Mouse (Mus musculus): ENCODE data around the gene Scaf1. TPM values are rescaled to one million over a fixed set of nuclear protein-coding genes. Genes with fewer than 3 reads are reported as not detected.
A peak's percentile ranks its signal among the peaks of the same experiment; 100 is the strongest.

The Scaf1 gene
- 38.6 and 47.1 TPM in 2 replicates for polyA plus RNA-seq (2015; fragmentation: Nextera tagmentation; extraction: Ambion mirVana)

DNA sequence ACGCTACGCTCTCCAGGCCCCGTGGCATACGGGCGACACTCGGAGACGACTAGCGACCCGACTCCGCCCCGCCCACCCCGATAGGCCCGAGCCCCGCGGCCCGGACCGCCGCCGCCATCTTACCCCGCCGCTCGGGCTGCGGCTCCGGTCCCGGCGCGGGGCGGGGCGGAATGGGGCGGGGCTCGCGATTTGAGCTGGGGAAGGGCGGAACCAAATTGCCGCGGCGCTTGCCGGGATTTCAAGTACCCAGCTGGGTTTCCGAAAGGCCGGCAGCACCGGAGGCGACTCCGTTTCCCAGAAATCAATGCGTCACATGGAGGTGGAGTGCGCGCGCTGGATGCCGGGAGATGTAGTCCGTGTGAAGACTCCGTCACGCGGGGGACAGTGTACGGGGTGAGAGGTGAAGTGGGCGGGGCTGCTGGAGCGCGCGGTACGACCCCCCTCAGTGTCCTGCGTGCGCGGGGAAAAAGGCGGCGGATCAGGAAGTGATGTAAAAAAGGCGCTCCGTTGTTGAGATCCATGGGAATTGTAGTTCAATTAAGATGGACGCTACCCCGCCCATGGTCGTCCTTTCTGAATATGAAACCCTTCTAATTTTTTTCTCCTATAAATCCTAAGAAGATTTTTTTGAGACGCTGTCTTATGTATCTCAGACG, at the start of gene Scaf1:
TSS of gene Scaf1 (minus strand) at position 407 of the 656 bp plus-strand sequence.
- no peaks in the 10 kb centered on the region for H3K9me3 ChIP-seq (ENCODE audit: control insufficient read depth, low read length)
- H3K36me3 ChIP-seq (ENCODE audit: control insufficient read depth, insufficient read depth, low read length), result peaks cover 14% of the 10 kb centered on the region
- no peaks in the 10 kb centered on the region for H3K27me3 ChIP-seq (replicated peaks; ENCODE audit: control insufficient read depth, insufficient read depth, low read length)
- ATAC-seq, result peak; percentile 93
- peak within 1 kb of the TSS; percentile 93 for H3K4me2 ChIP-seq (ENCODE audit: low read length)
- peak within 1 kb of the TSS; percentile 82 for H3K9ac ChIP-seq (ENCODE audit: low read depth, low read length)
- H3K4me3 ChIP-seq (ENCODE audit: low read length), result peak within 1 kb of the TSS; percentile 60
- H3K27ac ChIP-seq (ENCODE audit: low read depth, low read length), result peak within 1 kb of the TSS; percentile 82
- H3K4me1 ChIP-seq (ENCODE audit: control insufficient read depth, insufficient read depth, low read depth, low read length), result peaks cover 20% of the 10 kb centered on the region
- WGBS, result 1% methylated on average over 68 of the region's 69 CpGs

DNA sequence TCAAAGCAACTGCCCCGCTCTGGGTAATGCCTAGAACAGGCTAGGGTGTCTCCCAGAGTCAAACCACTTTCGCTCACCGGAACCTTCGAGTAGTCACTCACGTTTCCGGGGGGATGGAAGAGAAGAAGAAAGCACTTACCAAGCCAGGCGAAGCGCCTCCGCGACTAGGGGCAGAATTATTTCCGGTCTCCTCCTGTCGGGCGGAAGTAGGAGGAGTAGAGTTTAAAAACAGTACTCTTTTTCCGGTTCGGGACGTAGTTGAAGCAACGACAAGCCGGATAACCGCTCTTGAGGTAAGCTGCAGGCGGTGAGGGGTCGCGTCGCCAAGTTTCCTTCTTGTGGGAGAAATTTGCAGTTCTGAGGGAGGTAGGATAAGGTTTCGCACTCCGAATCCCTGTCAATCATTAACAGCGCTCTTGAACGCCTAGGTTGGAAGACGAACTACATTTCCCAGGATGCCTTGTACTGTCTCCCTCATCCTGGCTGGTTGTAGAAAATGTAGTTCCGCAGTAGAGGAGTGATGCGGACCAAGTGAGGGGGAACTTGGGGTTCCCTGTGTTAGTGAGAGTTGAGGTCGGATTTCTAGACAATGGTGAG, 46.2 kb upstream of the Scaf1 start, which contains the start of the genes Nosip and Prrg2:
TSS of gene Nosip (plus strand) at position 191 of the 597 bp plus-strand sequence.
TSS of gene Prrg2 (minus strand) at position 439 of the 597 bp plus-strand sequence.
- no peaks in the 10 kb centered on the region for H3K36me3 ChIP-seq (ENCODE audit: control insufficient read depth, insufficient read depth, low read length)
- H3K4me1 ChIP-seq (ENCODE audit: control insufficient read depth, insufficient read depth, low read depth, low read length), result peaks cover 16% of the 10 kb centered on the region
- no peaks in the 10 kb centered on the region for H3K27me3 ChIP-seq (replicated peaks; ENCODE audit: control insufficient read depth, insufficient read depth, low read length)
- peak within 1 kb of the TSS; percentile 63 for H3K4me3 ChIP-seq (ENCODE audit: low read length)
- ATAC-seq, result peak; percentile 90
- WGBS, result under 1% methylated on average over 31 of the region's 31 CpGs
- H3K9ac ChIP-seq (ENCODE audit: low read depth, low read length), result peak within 1 kb of the TSS; percentile 70
- H3K27ac ChIP-seq (ENCODE audit: low read depth, low read length), result peak within 1 kb of the TSS; percentile 87
- H3K4me2 ChIP-seq (ENCODE audit: low read length), result peak within 1 kb of the TSS; percentile 57
- no peaks in the 10 kb centered on the region for H3K9me3 ChIP-seq (ENCODE audit: control insufficient read depth, low read length)

DNA sequence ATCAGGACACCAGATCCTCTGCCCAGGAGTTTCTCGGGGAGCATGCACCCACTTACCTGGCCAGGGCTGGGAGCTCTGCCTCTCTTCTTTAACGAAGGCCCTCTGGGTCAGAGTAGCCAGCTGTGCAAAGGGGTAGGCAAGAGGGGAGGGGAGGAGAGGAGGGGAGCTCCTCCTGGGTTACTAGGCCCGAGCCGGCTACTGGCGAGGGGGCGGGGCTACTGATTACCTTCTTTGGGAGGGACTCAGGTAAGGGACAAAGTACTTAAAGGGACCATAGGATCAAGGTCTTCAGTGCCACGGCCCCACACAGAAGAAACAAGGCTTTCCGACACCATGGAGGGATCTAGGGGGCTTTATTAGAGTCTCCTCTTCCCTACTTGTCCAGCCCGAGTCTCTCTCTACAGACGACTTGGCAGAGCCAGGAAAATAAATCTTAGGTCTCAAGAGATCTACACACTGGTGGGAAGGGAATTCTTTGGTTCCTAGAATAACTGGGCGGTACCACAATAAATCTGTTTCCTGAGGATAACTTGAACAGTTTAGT, 45.4 kb upstream of the Scaf1 start:
- H3K27ac ChIP-seq (ENCODE audit: low read depth, low read length), result no peak overlapping the region
- H3K36me3 ChIP-seq (ENCODE audit: control insufficient read depth, insufficient read depth, low read length), result no peaks in the 10 kb centered on the region
- peak overlapping the region; percentile 63 for H3K4me3 ChIP-seq (ENCODE audit: low read length)
- H3K4me1 ChIP-seq (ENCODE audit: control insufficient read depth, insufficient read depth, low read depth, low read length), result peaks cover 16% of the 10 kb centered on the region
- H3K4me2 ChIP-seq (ENCODE audit: low read length), result peak overlapping the region; percentile 49
- ATAC-seq, result no peak
- 22% methylated on average over 11 of the region's 11 CpGs for WGBS
- H3K9me3 ChIP-seq (ENCODE audit: control insufficient read depth, low read length), result no peaks in the 10 kb centered on the region
- peak overlapping the region; percentile 27; the same call in 1 of the 2 replicates for H3K9ac ChIP-seq (ENCODE audit: low read depth, low read length)
- no peaks in the 10 kb centered on the region for H3K27me3 ChIP-seq (replicated peaks; ENCODE audit: control insufficient read depth, insufficient read depth, low read length)

DNA sequence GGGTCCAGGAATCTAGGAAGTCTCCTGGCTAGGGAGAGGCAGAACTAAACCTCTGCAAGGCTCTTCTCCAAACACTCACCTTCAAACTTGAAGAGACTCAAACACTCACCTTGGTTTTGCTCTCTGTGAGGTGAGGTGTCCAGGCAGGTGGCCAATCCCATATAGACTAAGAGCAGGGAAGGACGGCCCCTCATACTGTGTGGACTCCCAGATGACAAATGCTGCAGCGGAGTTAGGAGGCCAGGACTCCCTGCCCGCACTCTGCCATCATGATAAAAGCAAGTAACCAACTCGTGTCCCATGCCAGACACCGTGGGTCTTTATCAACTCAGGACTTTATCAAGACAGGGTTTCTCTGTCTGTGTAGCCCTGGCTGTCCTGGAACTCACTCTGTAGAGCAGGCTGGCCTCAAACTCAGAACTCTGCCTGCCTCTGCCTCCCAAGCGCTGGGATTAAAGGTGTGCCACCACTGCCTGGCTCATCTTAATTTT, 44.5 kb upstream of the Scaf1 start:
- Histone ChIP-seq H3K9ac (ENCODE audit: low read depth, low read length) (no peak overlapping the region), H3K27ac (ENCODE audit: low read depth, low read length) (no peak overlapping the region), H3K4me1 (ENCODE audit: control insufficient read depth, insufficient read depth, low read depth, low read length) (peaks cover 16% of the 10 kb centered on the region), H3K4me2 (ENCODE audit: low read length) (no peak overlapping the region), H3K9me3 (ENCODE audit: control insufficient read depth, low read length) (no peaks in the 10 kb centered on the region), H3K4me3 (ENCODE audit: low read length) (no peak overlapping the region), H3K27me3 (replicated peaks; ENCODE audit: control insufficient read depth, insufficient read depth, low read length) (no peaks in the 10 kb centered on the region), H3K36me3 (ENCODE audit: control insufficient read depth, insufficient read depth, low read length) (no peaks in the 10 kb centered on the region)
- no peak for ATAC-seq
- WGBS, result 87% methylated on average over 6 of the region's 6 CpGs

DNA sequence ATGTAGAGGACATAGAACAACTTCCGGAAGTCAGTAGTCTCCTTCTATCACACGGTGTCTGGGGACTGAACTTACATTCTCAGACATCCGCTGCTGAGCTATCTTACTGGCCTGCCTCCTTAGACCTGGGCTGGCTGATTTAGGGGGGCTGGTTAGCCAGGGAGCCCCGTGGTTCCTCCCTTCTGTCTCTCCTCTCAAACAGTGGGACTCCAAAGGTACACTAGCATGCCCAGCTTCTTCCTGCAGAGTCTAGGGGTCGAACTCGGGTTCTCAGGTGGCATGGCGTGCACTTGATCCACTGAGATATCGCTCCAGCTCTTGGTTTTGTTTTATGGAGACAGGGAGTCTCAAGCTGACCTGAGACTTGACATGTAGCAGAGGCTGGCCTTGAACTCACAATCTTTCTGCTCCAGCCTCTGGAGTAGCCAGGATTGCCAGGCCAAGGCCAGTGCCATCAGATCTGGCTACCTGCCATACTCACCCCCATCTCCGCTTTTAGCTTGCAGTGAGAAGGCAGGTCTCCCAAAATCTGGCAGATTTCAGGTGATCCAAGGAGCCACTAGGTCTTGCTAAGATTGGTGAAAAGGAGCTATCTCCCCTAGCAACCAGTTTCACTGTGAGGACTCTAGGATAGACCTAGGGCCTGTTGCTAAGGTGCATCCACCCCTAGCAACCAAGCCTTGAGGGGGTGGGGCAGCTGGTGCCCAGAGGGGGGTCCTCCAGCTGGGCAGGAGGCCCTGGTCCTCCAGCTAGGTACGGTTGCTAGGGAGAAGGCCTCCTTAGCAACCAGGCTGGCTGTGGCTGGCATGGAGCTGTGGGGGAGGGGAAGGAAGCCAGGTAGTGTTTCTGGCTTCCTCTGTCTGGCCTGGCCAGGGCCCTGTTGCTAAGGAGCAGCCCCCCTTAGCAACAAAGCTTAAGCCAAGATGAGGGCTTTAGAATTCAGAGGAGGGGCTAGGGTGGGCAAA, 42.7 kb upstream of the Scaf1 start:
- H3K27ac ChIP-seq (ENCODE audit: low read depth, low read length), result peak overlapping the region; percentile 71
- peak overlapping the region; percentile 46; the same call in 1 of the 2 replicates for H3K9ac ChIP-seq (ENCODE audit: low read depth, low read length)
- peak; percentile 19 for ATAC-seq
- H3K27me3 ChIP-seq (replicated peaks; ENCODE audit: control insufficient read depth, insufficient read depth, low read length), result no peaks in the 10 kb centered on the region
- H3K4me1 ChIP-seq (ENCODE audit: control insufficient read depth, insufficient read depth, low read depth, low read length), result peaks cover 16% of the 10 kb centered on the region
- H3K36me3 ChIP-seq (ENCODE audit: control insufficient read depth, insufficient read depth, low read length), result no peaks in the 10 kb centered on the region
- 75% methylated on average over 10 of the region's 10 CpGs for WGBS
- no peaks in the 10 kb centered on the region for H3K9me3 ChIP-seq (ENCODE audit: control insufficient read depth, low read length)
- no peak overlapping the region for H3K4me3 ChIP-seq (ENCODE audit: low read length)
- no peak overlapping the region for H3K4me2 ChIP-seq (ENCODE audit: low read length)

DNA sequence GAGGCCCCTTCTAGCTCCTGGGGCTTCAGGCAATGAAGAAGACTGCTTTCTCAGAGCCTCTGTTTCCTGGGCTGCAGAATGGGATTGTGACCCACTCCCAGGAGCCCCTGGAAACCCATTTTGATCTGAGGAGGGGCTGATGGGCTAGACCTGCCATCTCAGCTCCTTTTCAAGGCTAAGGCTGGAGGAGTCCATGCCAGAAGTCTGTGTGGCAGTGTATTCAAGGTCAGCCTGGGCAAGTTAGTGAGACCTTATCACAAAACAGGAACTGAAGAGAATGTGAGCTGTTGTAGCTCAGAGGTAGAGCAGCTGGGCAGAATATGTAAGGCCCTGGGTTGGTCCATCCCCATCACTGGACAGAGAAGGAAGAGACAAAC, 40.8 kb upstream of the Scaf1 start:
- Histone ChIP-seq H3K27ac (ENCODE audit: low read depth, low read length) (no peak overlapping the region), H3K9ac (ENCODE audit: low read depth, low read length) (no peak overlapping the region), H3K4me1 (ENCODE audit: control insufficient read depth, insufficient read depth, low read depth, low read length) (peaks cover 12% of the 10 kb centered on the region), H3K9me3 (ENCODE audit: control insufficient read depth, low read length) (no peaks in the 10 kb centered on the region), H3K36me3 (ENCODE audit: control insufficient read depth, insufficient read depth, low read length) (no peaks in the 10 kb centered on the region), H3K27me3 (replicated peaks; ENCODE audit: control insufficient read depth, insufficient read depth, low read length) (no peaks in the 10 kb centered on the region), H3K4me3 (ENCODE audit: low read length) (no peak overlapping the region), H3K4me2 (ENCODE audit: low read length) (no peak overlapping the region)
- no peak for ATAC-seq

DNA sequence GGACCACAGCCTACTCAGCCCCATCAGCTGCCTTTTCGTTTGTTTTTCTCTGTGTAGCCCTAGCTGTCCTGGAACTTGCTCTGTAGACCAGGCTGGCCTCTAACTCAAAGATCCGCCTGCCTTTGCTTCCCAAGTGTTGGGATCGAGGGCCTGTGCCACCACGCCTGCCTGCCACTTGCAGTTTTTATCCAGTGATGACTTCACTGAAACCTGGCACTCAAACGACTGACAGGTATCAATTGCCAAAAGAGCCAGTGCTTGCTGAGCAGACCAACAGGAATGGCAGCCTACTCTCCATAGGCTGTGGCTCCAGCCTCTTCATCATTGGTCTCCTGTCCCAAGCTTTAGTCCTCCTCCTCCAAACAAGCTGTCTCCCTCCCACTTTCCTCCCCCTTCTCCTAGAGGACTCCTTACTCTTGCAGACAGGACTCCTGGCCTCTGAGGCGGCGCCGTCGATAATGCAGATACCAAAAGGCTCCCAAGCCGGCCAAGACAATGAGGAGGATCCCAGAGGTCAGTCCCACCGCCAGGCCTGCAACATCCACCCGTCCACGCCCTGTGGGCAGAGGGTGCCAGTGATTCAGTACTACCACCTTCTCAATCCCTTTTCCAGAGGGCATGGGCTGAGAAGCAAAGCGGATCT, 40.3 kb upstream of the Scaf1 start:
- Histone ChIP-seq H3K27me3 (replicated peaks; ENCODE audit: control insufficient read depth, insufficient read depth, low read length) (no peaks in the 10 kb centered on the region), H3K4me1 (ENCODE audit: control insufficient read depth, insufficient read depth, low read depth, low read length) (peaks cover 12% of the 10 kb centered on the region), H3K4me2 (ENCODE audit: low read length) (no peak overlapping the region), H3K27ac (ENCODE audit: low read depth, low read length) (no peak overlapping the region), H3K4me3 (ENCODE audit: low read length) (no peak overlapping the region), H3K9me3 (ENCODE audit: control insufficient read depth, low read length) (no peaks in the 10 kb centered on the region), H3K9ac (ENCODE audit: low read depth, low read length) (no peak overlapping the region), H3K36me3 (ENCODE audit: control insufficient read depth, insufficient read depth, low read length) (no peaks in the 10 kb centered on the region)
- ATAC-seq, result no peak
- 65% methylated on average over 14 of the region's 14 CpGs for WGBS

DNA sequence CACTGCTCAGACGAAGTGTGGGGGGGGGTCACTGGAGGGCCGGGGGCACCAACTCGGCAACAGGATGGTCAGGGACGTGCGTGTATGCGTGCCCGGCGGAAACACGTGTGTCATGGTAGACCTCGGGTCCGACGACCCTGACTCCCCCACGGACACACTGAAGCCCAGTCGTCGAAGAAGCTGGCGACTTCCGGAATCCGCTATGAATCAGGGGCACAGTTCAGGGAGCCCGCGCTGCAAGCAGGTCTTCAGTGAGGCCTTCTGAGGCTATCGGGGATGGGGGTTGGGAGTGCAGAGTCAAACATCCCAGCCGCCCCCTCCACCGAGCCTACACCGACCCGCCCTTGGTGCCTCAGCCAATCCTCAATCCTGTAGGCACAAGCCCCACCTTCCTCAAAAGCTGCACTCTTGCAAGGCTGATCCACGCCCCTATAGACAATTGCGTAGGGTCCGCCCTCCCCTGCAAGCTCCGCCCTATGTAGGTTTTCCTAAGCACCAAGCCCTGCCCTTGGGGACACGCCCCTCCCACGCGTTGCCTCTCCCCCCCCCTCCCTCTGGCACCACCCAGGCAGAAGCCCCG, 37.9 kb upstream of the Scaf1 start:
- peak; percentile 92 for ATAC-seq
- under 1% methylated on average over 32 of the region's 33 CpGs for WGBS
- Histone ChIP-seq H3K27ac (ENCODE audit: low read depth, low read length) (peak overlapping the region; percentile 100), H3K27me3 (replicated peaks; ENCODE audit: control insufficient read depth, insufficient read depth, low read length) (no peaks in the 10 kb centered on the region), H3K4me2 (ENCODE audit: low read length) (peak overlapping the region; percentile 93), H3K9ac (ENCODE audit: low read depth, low read length) (peak overlapping the region; percentile 93), H3K9me3 (ENCODE audit: control insufficient read depth, low read length) (no peaks in the 10 kb centered on the region), H3K4me1 (ENCODE audit: control insufficient read depth, insufficient read depth, low read depth, low read length) (peaks cover 20% of the 10 kb centered on the region), H3K4me3 (ENCODE audit: low read length) (peak overlapping the region; percentile 64), H3K36me3 (ENCODE audit: control insufficient read depth, insufficient read depth, low read length) (peaks cover 14% of the 10 kb centered on the region)

Data from hindbrain, embryonic 16.5 days (tissue).